Mouse (Mus musculus): ENCODE measurements around the gene Irs1. TPM values are rescaled to one million over a fixed set of nuclear protein-coding genes. Genes with fewer than 3 reads are reported as not detected.

Gene Irs1
- polyA plus RNA-seq, 1 experiment from 2014 or later: 8.1 TPM

- no peak overlapping the region for H3K27ac ChIP-seq (replicated peaks)
- H3K4me1 ChIP-seq: no peaks in the 10 kb centered on the region
- H3K36me3 ChIP-seq: no peaks in the 10 kb centered on the region
- H3K9ac ChIP-seq (replicated peaks): no peak overlapping the region
- H3K4me3 ChIP-seq (replicated peaks): no peak overlapping the region
- H3K9me3 ChIP-seq (replicated peaks): no peaks in the 10 kb centered on the region; the same call in 1 of the 2 replicates
- no peak for ATAC-seq (ENCODE audit: low FRiP score)
- 94% methylated on average over 5 of the region's 5 CpGs for WGBS
- H3K27me3 ChIP-seq (replicated peaks): no peaks in the 10 kb centered on the region
- no peak overlapping the region for H3K4me2 ChIP-seq
Measured at GRCm38 (mm10) chr1:82207511-82207910, 83.7 kb downstream of the Irs1 start.

DNA sequence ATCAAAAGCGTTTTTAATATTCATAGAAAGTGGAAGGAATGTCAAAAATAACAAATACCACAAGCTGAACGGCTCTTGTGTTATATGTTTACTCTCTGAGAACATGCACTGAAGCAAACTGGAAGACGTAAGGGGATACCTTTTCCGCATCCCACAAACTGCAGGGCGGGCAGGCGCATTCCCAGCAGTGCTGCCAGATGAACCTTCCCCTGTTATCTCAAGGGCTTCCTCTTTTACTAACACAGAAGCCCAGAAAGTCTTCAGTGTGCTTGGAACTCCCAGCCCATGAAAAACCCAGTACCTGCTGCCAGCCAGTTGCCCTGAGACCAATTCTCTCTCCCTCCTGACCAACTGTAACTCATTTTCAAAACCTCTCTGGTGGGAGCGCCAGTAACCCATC lies 90.6 kb downstream of the Irs1 start:
- Histone ChIP-seq H3K4me2 (no peak overlapping the region), H3K9me3 (replicated peaks) (no peaks in the 10 kb centered on the region), H3K36me3 (no peaks in the 10 kb centered on the region), H3K4me1 (peaks cover 5% of the 10 kb centered on the region; the same call in 1 of the 2 replicates), H3K4me3 (replicated peaks) (no peak overlapping the region), H3K9ac (replicated peaks) (no peak overlapping the region), H3K27ac (replicated peaks) (no peak overlapping the region), H3K27me3 (replicated peaks) (no peaks in the 10 kb centered on the region)
- 89% methylated on average over 7 of the region's 7 CpGs for WGBS
- no peak for ATAC-seq (ENCODE audit: low FRiP score)

- ATAC-seq (ENCODE audit: low FRiP score): no peak
- Histone ChIP-seq H3K4me2 (no peak overlapping the region), H3K27ac (replicated peaks) (no peak overlapping the region), H3K9me3 (replicated peaks) (no peaks in the 10 kb centered on the region), H3K4me1 (peaks cover 5% of the 10 kb centered on the region; the same call in 1 of the 2 replicates), H3K27me3 (replicated peaks) (no peaks in the 10 kb centered on the region), H3K9ac (replicated peaks) (no peak overlapping the region), H3K4me3 (replicated peaks) (no peak overlapping the region), H3K36me3 (no peaks in the 10 kb centered on the region)
- WGBS: 29% methylated on average over 1 of the region's 1 CpGs
Measured at GRCm38 (mm10) chr1:82199918-82200317, 91.3 kb downstream of the Irs1 start.

GRCm38 (mm10) chr1:82191579-82191978 lies 99.6 kb downstream of the Irs1 start:
- Histone ChIP-seq H3K9me3 (replicated peaks) (no peaks in the 10 kb centered on the region), H3K4me3 (replicated peaks) (no peak overlapping the region), H3K36me3 (no peaks in the 10 kb centered on the region), H3K9ac (replicated peaks) (no peak overlapping the region), H3K4me2 (no peak overlapping the region), H3K27me3 (replicated peaks) (no peaks in the 10 kb centered on the region), H3K27ac (replicated peaks) (no peak overlapping the region), H3K4me1 (peaks cover 13% of the 10 kb centered on the region)
- WGBS: 62% methylated on average over 3 of the region's 3 CpGs
- ATAC-seq (ENCODE audit: low FRiP score): no peak

GRCm38 (mm10) chr1:82189516-82189915 lies 101.7 kb downstream of the Irs1 start:
- no peaks in the 10 kb centered on the region for H3K27me3 ChIP-seq (replicated peaks)
- H3K4me2 ChIP-seq: no peak overlapping the region
- H3K9ac ChIP-seq (replicated peaks): no peak overlapping the region
- H3K27ac ChIP-seq (replicated peaks): no peak overlapping the region
- H3K4me3 ChIP-seq (replicated peaks): no peak overlapping the region
- H3K4me1 ChIP-seq: peaks cover 13% of the 10 kb centered on the region
- 0 out of 2 replicates have a peak, but pooled peaks have one; percentile 31 for ATAC-seq (ENCODE audit: low FRiP score)
- WGBS: 12% methylated on average over 3 of the region's 3 CpGs
- H3K9me3 ChIP-seq (replicated peaks): no peaks in the 10 kb centered on the region
- H3K36me3 ChIP-seq: no peaks in the 10 kb centered on the region

DNA sequence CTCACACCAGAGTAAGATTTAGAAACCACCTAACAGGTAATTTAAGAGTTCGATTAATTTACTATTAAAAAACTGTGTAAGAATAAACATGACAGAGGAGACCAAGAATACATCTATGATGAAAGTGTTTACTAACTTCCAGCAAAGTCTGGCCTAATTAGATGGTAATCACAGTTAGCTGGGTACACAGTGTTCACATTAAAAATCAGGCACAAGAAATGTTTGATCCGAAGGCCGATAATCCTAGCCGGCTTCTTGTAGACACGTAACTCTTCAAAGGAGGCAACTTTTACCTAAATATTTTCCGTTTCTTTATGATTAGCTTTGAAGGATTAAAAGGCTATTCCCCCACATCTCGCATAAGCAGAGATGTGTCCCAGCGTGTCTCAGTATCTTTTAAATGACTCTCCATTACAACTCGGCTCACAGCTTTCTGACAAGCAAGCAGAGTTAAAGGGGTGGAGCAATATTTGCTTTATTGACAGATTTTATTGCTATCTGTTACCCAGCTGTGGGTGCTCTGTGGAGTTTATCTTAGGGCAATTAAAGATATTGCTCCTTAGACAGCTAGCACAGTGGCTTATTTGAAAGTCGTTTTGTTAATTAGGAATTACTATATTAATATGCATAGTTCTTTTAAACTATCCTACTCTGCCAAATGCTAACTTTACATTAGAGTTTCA lies 102.5 kb downstream of the Irs1 start:
- Histone ChIP-seq H3K27me3 (replicated peaks) (no peaks in the 10 kb centered on the region), H3K36me3 (no peaks in the 10 kb centered on the region), H3K9ac (replicated peaks) (no peak overlapping the region), H3K9me3 (replicated peaks) (no peaks in the 10 kb centered on the region), H3K4me2 (no peak overlapping the region), H3K4me3 (replicated peaks) (no peak overlapping the region), H3K27ac (replicated peaks) (no peak overlapping the region), H3K4me1 (peaks cover 13% of the 10 kb centered on the region)
- peak; percentile 45; the same call in 1 of the 2 replicates for ATAC-seq (ENCODE audit: low FRiP score)
- WGBS: 62% methylated on average over 10 of the region's 10 CpGs

- H3K27me3 ChIP-seq (replicated peaks): no peaks in the 10 kb centered on the region
- H3K36me3 ChIP-seq: no peaks in the 10 kb centered on the region
- no peak overlapping the region for H3K4me3 ChIP-seq (replicated peaks)
- no peak overlapping the region for H3K27ac ChIP-seq (replicated peaks)
- no peak for ATAC-seq (ENCODE audit: low FRiP score)
- no peaks in the 10 kb centered on the region for H3K9me3 ChIP-seq (replicated peaks)
- H3K4me2 ChIP-seq: no peak overlapping the region
- WGBS: 85% methylated on average over 8 of the region's 8 CpGs
- H3K9ac ChIP-seq (replicated peaks): no peak overlapping the region
- 0 out of 2 replicates have a peak, but pooled peaks cover 4% of the 10 kb centered on the region for H3K4me1 ChIP-seq
Measured at GRCm38 (mm10) chr1:82183913-82184442, 107.2 kb downstream of the Irs1 start.

Other genes starting within 250 kb of the Irs1 start
- gene Gm9747, start 58.3 kb downstream of the Irs1 start, polyA plus RNA-seq (2015; fragmentation: Nextera tagmentation; extraction: Ambion mirVana): 26.1 and 28.6 TPM in 2 replicates
- gene Rhbdd1, start 25.0 kb upstream of the Irs1 start, polyA plus RNA-seq (2015; fragmentation: Nextera tagmentation; extraction: Ambion mirVana): 4.1 and 4.7 TPM in 2 replicates

Measured in neural tube, embryonic 15.5 days (tissue).